Mouse (Mus musculus) liver, adult 2 months (tissue): ENCODE results near the gene Kif18b.

Experiments
- CTCF ChIP-seq: fragments of 200-500 bp; IDR thresholded peaks from 2 replicates; pipeline ENCODE4 v1.5.1; 2011; ENCODE audit warnings: low read depth, low read length, control low read depth
- POLR2A ChIP-seq: fragments of 200-500 bp; IDR thresholded peaks from 2 replicates; pipeline ENCODE4 v1.6.1; 2011; ENCODE audit warnings: low read length, control low read depth; ENCODE audit not compliant: insufficient read depth; ENCODE audit errors: extremely low read depth

- TF ChIP-seq CTCF = no peak
- no peak for TF ChIP-seq POLR2A
These were observed 20.7 kb upstream of the Kif18b start for GRCm38 (mm10) chr11:102945306-102946264.
